Mouse (Mus musculus) MEL (cell line): ENCODE data around the gene Misp. TPM values are rescaled to one million over a fixed set of nuclear protein-coding genes. Genes with fewer than 3 reads are reported as not detected.

ENCODE experiments used
- DNase-seq: peaks from one replicate; pipeline ENCODE4 v3.0.0; 2011; ENCODE audit warnings: low read depth, low spot score
- H3K27ac ChIP-seq: 2 replicates; pipeline ENCODE4 v1.5.1; 2012; ENCODE audit warnings: low read depth, mild to moderate bottlenecking, control low read depth, low read length, moderate library complexity; ENCODE audit not compliant: control insufficient read depth
- H3K27me3 ChIP-seq, 2 experiments: fragments of 150-350 bp in 1 of 2; sonication (generic) in 1 of 2; 2 replicates each; pipeline ENCODE4 v1.6.1; 2012; ENCODE audit warnings: low read length in 2 of 2, mild to moderate bottlenecking in 2 of 2, improper control_type of control experiment in 1 of 2, moderate library complexity in 1 of 2; ENCODE audit not compliant: insufficient read depth in 2 of 2, control insufficient read depth in 1 of 2
- H3K36me3 ChIP-seq, 2 experiments: 2 replicates each; pipeline ENCODE4 v1.6.1; 2012 to 2014; ENCODE audit warnings: low read length in 2 of 2, improper control_type of control experiment in 1 of 2, inconsistent platforms in 1 of 2, mild to moderate bottlenecking in 1 of 2; ENCODE audit not compliant: insufficient read depth in 2 of 2, control insufficient read depth in 1 of 2
- H3K4me1 ChIP-seq, 2 experiments: fragments of 150-350 bp in 1 of 2; sonication (generic) in 1 of 2; 2 replicates each; pipeline ENCODE4 v1.6.1; 2012; ENCODE audit warnings: low read length in 2 of 2, improper control_type of control experiment in 1 of 2, mild to moderate bottlenecking in 1 of 2; ENCODE audit not compliant: insufficient read depth in 2 of 2, control insufficient read depth in 1 of 2
- H3K4me3 ChIP-seq, 2 experiments: fragments of 150-350 bp in 1 of 2; sonication (generic) in 1 of 2; 2 replicates each; pipeline ENCODE4 v1.5.1; 2012; ENCODE audit warnings: low read depth in 2 of 2, low read length in 2 of 2, mild to moderate bottlenecking in 2 of 2, moderate library complexity in 2 of 2, control low read depth in 1 of 2, improper control_type of control experiment in 1 of 2; ENCODE audit not compliant: control insufficient read depth in 1 of 2, insufficient read depth in 1 of 2
- H3K79me2 ChIP-seq: 2 replicates; pipeline ENCODE4 v1.6.1; 2012; ENCODE audit warnings: mild to moderate bottlenecking, low read length, moderate library complexity; ENCODE audit not compliant: control insufficient read depth, poor library complexity, insufficient read depth
- H3K9ac ChIP-seq: 2 replicates; pipeline ENCODE4 v1.6.1; 2012; ENCODE audit warnings: low read depth, mild to moderate bottlenecking, control low read depth, low read length, moderate library complexity; ENCODE audit not compliant: control insufficient read depth, poor library complexity, severe bottlenecking
- H3K9me3 ChIP-seq: fragments of 150-350 bp; sonication (generic); replicated peaks from 2 replicates; pipeline ENCODE4 v1.6.1; 2012; ENCODE audit warnings: mild to moderate bottlenecking, low read length, improper control_type of control experiment, moderate library complexity; ENCODE audit not compliant: insufficient read depth
- BHLHE40 ChIP-seq: IDR thresholded peaks from 2 replicates; pipeline ENCODE4 v1.6.1; 2012; ENCODE audit warnings: low read depth, mild to moderate bottlenecking, inconsistent platforms, low read length, improper control_type of control experiment, borderline replicate concordance
- CHD1 ChIP-seq: IDR thresholded peaks from 2 replicates; pipeline ENCODE4 v1.6.1; 2012; ENCODE audit warnings: low read depth, mild to moderate bottlenecking, inconsistent platforms, low read length, improper control_type of control experiment
- CHD2 ChIP-seq: IDR thresholded peaks from 2 replicates; pipeline ENCODE4 v1.6.1; 2011; ENCODE audit warnings: low read length, improper control_type of control experiment
- CTCF ChIP-seq, 3 experiments: IDR thresholded peaks in 2 of 3; conservative IDR thresholded peaks in 1 of 3; 2 replicates each; pipeline ENCODE4 v1.5.1; 2011 to 2012; ENCODE audit warnings: low read length in 3 of 3, low read depth in 2 of 3, mild to moderate bottlenecking in 2 of 3, improper control_type of control experiment in 1 of 3, inconsistent platforms in 1 of 3, mixed read lengths in 1 of 3, moderate library complexity in 1 of 3; ENCODE audit not compliant: control insufficient read depth in 1 of 3, insufficient read depth in 1 of 3, poor library complexity in 1 of 3, severe bottlenecking in 1 of 3
- E2F4 ChIP-seq: IDR thresholded peaks from 2 replicates; pipeline ENCODE4 v1.6.1; 2011; ENCODE audit warnings: low read depth, low read length, improper control_type of control experiment, borderline replicate concordance
- ELF1 ChIP-seq: IDR thresholded peaks from 2 replicates; pipeline ENCODE4 v1.6.1; 2014; ENCODE audit warnings: low read depth, mild to moderate bottlenecking, inconsistent platforms, low read length, improper control_type of control experiment, moderate library complexity
- EP300 ChIP-seq, 2 experiments: IDR thresholded peaks; 2 replicates each; pipeline ENCODE4 v1.6.1; 2011; ENCODE audit warnings: improper control_type of control experiment in 2 of 2, low read length in 2 of 2, low read depth in 1 of 2, mild to moderate bottlenecking in 1 of 2
- ETS1 ChIP-seq: IDR thresholded peaks from 2 replicates; pipeline ENCODE4 v1.6.1; 2012; ENCODE audit warnings: low read depth, mild to moderate bottlenecking, inconsistent platforms, low read length, improper control_type of control experiment, moderate library complexity
- GATA1 ChIP-seq: IDR thresholded peaks from 2 replicates; pipeline ENCODE4 v1.6.1; 2011; ENCODE audit warnings: low read depth, low read length, improper control_type of control experiment
- HCFC1 ChIP-seq: IDR thresholded peaks from 2 replicates; pipeline ENCODE4 v1.6.1; 2012; ENCODE audit warnings: low read depth, mild to moderate bottlenecking, inconsistent platforms, low read length, improper control_type of control experiment, moderate library complexity
- JUND ChIP-seq: IDR thresholded peaks from 2 replicates; pipeline ENCODE4 v1.6.1; 2011; ENCODE audit warnings: low read depth, mild to moderate bottlenecking, improper control_type of control experiment, low read length
- KAT2A ChIP-seq: conservative IDR thresholded peaks from 2 replicates; pipeline ENCODE4 v1.6.1; 2012; ENCODE audit warnings: low read depth, low read length, improper control_type of control experiment, inconsistent platforms
- MAX ChIP-seq: IDR thresholded peaks from 2 replicates; pipeline ENCODE4 v1.6.1; 2011; ENCODE audit warnings: low read length, improper control_type of control experiment
- MEF2A ChIP-seq: IDR thresholded peaks from 2 replicates; pipeline ENCODE4 v1.6.1; 2014; ENCODE audit warnings: low read depth, mild to moderate bottlenecking, inconsistent platforms, low read length, improper control_type of control experiment; ENCODE audit not compliant: poor library complexity, insufficient replicate concordance, severe bottlenecking; ENCODE audit errors: extremely low read depth
- MXI1 ChIP-seq: IDR thresholded peaks from 2 replicates; pipeline ENCODE4 v1.6.1; 2011; ENCODE audit warnings: mild to moderate bottlenecking, low read depth, low read length, improper control_type of control experiment
- MYB ChIP-seq: IDR thresholded peaks from 2 replicates; pipeline ENCODE4 v1.6.1; 2011; ENCODE audit warnings: mild to moderate bottlenecking, low read depth, low read length, improper control_type of control experiment
- MYC ChIP-seq: IDR thresholded peaks from 2 replicates; pipeline ENCODE4 v1.6.1; 2011; ENCODE audit warnings: low read depth, mild to moderate bottlenecking, low read length, improper control_type of control experiment, moderate library complexity
- NELFE ChIP-seq: IDR thresholded peaks from 2 replicates; pipeline ENCODE4 v1.6.1; 2011; ENCODE audit warnings: low read depth, low read length, improper control_type of control experiment
- NRF1 ChIP-seq: IDR thresholded peaks from 2 replicates; pipeline ENCODE4 v1.6.1; 2014; ENCODE audit warnings: low read depth, mild to moderate bottlenecking, inconsistent platforms, low read length, improper control_type of control experiment, moderate library complexity; ENCODE audit not compliant: poor library complexity, insufficient read depth, severe bottlenecking
- POLR2A ChIP-seq, 2 experiments: IDR thresholded peaks; 2 replicates each; pipeline ENCODE4 v1.6.1; 2011 to 2012; ENCODE audit warnings: low read length in 2 of 2, mild to moderate bottlenecking in 2 of 2, control low read depth in 1 of 2, improper control_type of control experiment in 1 of 2, low read depth in 1 of 2, moderate library complexity in 1 of 2; ENCODE audit not compliant: control insufficient read depth in 1 of 2, insufficient read depth in 1 of 2, poor library complexity in 1 of 2
- POLR2AphosphoS2 ChIP-seq: IDR thresholded peaks from 2 replicates; pipeline ENCODE4 v1.6.1; 2011; ENCODE audit warnings: low read length, improper control_type of control experiment
- POLR2AphosphoS5 ChIP-seq: IDR thresholded peaks from 2 replicates; pipeline ENCODE4 v1.6.1; 2012; ENCODE audit warnings: low read depth, borderline replicate concordance, mild to moderate bottlenecking, inconsistent platforms, low read length, moderate library complexity, mixed read lengths
- RAD21 ChIP-seq: IDR thresholded peaks from 2 replicates; pipeline ENCODE4 v1.6.1; 2011; ENCODE audit warnings: mild to moderate bottlenecking, low read depth, low read length, improper control_type of control experiment
- RCOR1 ChIP-seq: IDR thresholded peaks from 2 replicates; pipeline ENCODE4 v1.6.1; 2012; ENCODE audit warnings: low read depth, mild to moderate bottlenecking, inconsistent platforms, low read length, improper control_type of control experiment
- SIN3A ChIP-seq: IDR thresholded peaks from 2 replicates; pipeline ENCODE4 v1.6.1; 2012; ENCODE audit warnings: low read length, improper control_type of control experiment, inconsistent platforms
- SMC3 ChIP-seq: IDR thresholded peaks from 2 replicates; pipeline ENCODE4 v1.6.1; 2011; ENCODE audit warnings: low read depth, low read length, improper control_type of control experiment
- TAL1 ChIP-seq: IDR thresholded peaks from 2 replicates; pipeline ENCODE4 v1.6.1; 2012; ENCODE audit warnings: mild to moderate bottlenecking, inconsistent platforms, low read length, moderate library complexity, mixed read lengths
- TBP ChIP-seq: IDR thresholded peaks from 2 replicates; pipeline ENCODE4 v1.8.0; 2011; ENCODE audit warnings: low read depth, low read length, improper control_type of control experiment
- TCF12 ChIP-seq: IDR thresholded peaks from 2 replicates; pipeline ENCODE4 v1.6.1; 2014; ENCODE audit warnings: low read depth, mild to moderate bottlenecking, inconsistent platforms, low read length, improper control_type of control experiment, moderate library complexity
- UBTF ChIP-seq: IDR thresholded peaks from 2 replicates; pipeline ENCODE4 v1.6.1; 2012; ENCODE audit warnings: low read depth, mild to moderate bottlenecking, inconsistent platforms, low read length, improper control_type of control experiment, moderate library complexity, borderline replicate concordance; ENCODE audit not compliant: insufficient read depth
- USF1 ChIP-seq: IDR thresholded peaks from 2 replicates; pipeline ENCODE4 v1.6.1; 2014; ENCODE audit warnings: low read depth, mild to moderate bottlenecking, inconsistent platforms, low read length, improper control_type of control experiment, moderate library complexity
- USF2 ChIP-seq, 2 experiments: IDR thresholded peaks; 2 replicates each; pipeline ENCODE4 v1.6.1; 2011 to 2012; ENCODE audit warnings: improper control_type of control experiment in 2 of 2, low read length in 2 of 2, borderline replicate concordance in 1 of 2, inconsistent platforms in 1 of 2, low read depth in 1 of 2, mild to moderate bottlenecking in 1 of 2; ENCODE audit not compliant: insufficient read depth in 1 of 2
- ZC3H11A ChIP-seq: IDR thresholded peaks from 2 replicates; pipeline ENCODE4 v1.6.1; 2012; ENCODE audit warnings: low read depth, mild to moderate bottlenecking, inconsistent platforms, low read length, improper control_type of control experiment
- ZKSCAN1 ChIP-seq: IDR thresholded peaks from 2 replicates; pipeline ENCODE4 v1.6.1; 2012; ENCODE audit warnings: low read depth, mild to moderate bottlenecking, inconsistent platforms, low read length, improper control_type of control experiment, moderate library complexity
- ZMIZ1 ChIP-seq: IDR thresholded peaks from 2 replicates; pipeline ENCODE4 v1.6.1; 2012; ENCODE audit warnings: low read depth, mild to moderate bottlenecking, inconsistent platforms, low read length, improper control_type of control experiment, moderate library complexity
- ZNF384 ChIP-seq: IDR thresholded peaks from 2 replicates; pipeline ENCODE4 v1.6.1; 2012; ENCODE audit warnings: low read depth, mild to moderate bottlenecking, inconsistent platforms, low read length, improper control_type of control experiment
- polyA plus RNA-seq, 2 experiments: library from polyadenylated mRNA; stranded (reverse) in 1 of 2; unstranded in 1 of 2; fragments of >175 nt in 1 of 2; fragments of >200 nt in 1 of 2; gene quantifications; 2 replicates each; pipeline versions ENCODE4 v1.2.1 to v1.2.4; 2012; ENCODE audit warnings: low replicate concordance in 2 of 2, low read depth in 1 of 2; ENCODE audit not compliant: insufficient read length in 2 of 2, insufficient read depth in 1 of 2, missing spikeins in 1 of 2
- total RNA-seq: library from RNA; depleted of rRNA; stranded (reverse); fragments of 300-350 nt; gene quantifications from 2 replicates; pipeline ENCODE4 v1.2.3, GENCODE M21; 2012

Misp gene
- total and polyA plus RNA-seq, 3 experiments, result not detected

DNA sequence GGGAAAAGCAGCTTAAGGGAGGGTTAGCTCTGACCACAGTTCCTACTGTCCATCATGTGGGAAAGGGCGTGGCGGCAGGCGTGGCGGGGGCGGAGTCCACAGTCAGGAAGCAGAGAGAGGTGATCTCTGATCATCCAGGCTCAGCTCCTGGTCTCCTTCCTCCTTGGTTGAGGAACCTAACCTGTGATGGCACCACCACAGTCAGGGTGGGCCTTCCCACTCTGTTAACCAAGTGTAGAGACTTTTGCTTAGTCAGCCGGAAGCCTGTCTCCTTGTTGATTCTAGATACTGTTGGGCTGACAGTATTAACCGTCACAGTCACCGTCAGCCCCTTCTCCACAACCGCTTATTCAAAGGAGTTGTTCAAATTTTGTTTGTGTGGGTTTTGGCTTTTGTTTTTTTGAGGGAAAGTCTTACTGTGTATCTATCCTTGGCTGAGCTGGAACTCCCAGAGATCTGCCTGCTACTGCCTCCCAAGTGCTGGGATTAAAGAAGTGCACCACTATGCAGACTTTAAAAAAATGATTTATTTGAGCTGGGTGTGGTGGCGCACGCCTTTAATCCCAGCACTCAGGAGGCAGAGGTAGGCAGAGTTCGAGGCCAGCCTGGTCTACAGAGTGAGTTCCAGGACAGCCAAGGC, 22.4 kb upstream of the Misp start:
- Histone ChIP-seq H3K36me3 (peaks cover 0 to 26% of the 10 kb centered on the region in 2 experiments; a peak in 2 of 4 replicates), H3K9me3 (no peaks in the 10 kb centered on the region), H3K27ac (peak overlapping the region; percentile 89), H3K9ac (peak overlapping the region; percentile 40), H3K27me3 (no peaks in the 10 kb centered on the region), H3K79me2 (no peaks in the 10 kb centered on the region), H3K4me3 (peak overlapping the region; percentile 22 to 39), H3K4me1 (peaks cover 16 to 37% of the 10 kb centered on the region in 2 experiments)
- DNase-seq, result peak; percentile 96
- TF ChIP-seq ZMIZ1 (0 out of 2 replicates have a peak, but pooled peaks have one; percentile 36), KAT2A (no peak), MYC (0 out of 2 replicates have a peak, but pooled peaks have one; percentile 63), BHLHE40 (no peak), SIN3A (peak; percentile 75; the same call in 1 of the 2 replicates), E2F4 (no peak), MAX (no peak), CTCF (IDR thresholded peaks at IDR 0.05 in 2 of 3, conservative IDR thresholded peaks at IDR 0.05 in 1 of 3; ENCODE audit: control insufficient read depth in 1 of 3, insufficient read depth in 1 of 3, low read depth in 2 of 3, low read length in 3 of 3, poor library complexity in 1 of 3, severe bottlenecking in 1 of 3) (no peak), POLR2AphosphoS2 (no peak), CHD2 (no peak), CHD1 (0 out of 2 replicates have a peak, but pooled peaks have one; percentile 74), MEF2A (no peak), TAL1 (peak; percentile 71), TBP (peak; percentile 36), ZC3H11A (no peak), ELF1 (peak; percentile 56), MXI1 (peak; percentile 34; the same call in 1 of the 2 replicates), EP300 (IDR thresholded peaks at IDR 0.05; ENCODE audit: low read depth in 1 of 2, low read length in 2 of 2) (peak; percentile 68 to 89), ETS1 (peak; percentile 79), POLR2A (IDR thresholded peaks at IDR 0.05; ENCODE audit: control insufficient read depth in 1 of 2, insufficient read depth in 1 of 2, low read depth in 1 of 2, low read length in 2 of 2, poor library complexity in 1 of 2) (peak in 1 of 2 experiments; percentile 56; a peak in 1 of 4 replicates), JUND (no peak), RCOR1 (no peak; the same call in 1 of the 2 replicates), NRF1 (no peak), RAD21 (no peak), POLR2AphosphoS5 (no peak), USF1 (no peak), HCFC1 (no peak; the same call in 1 of the 2 replicates), GATA1 (peak; percentile 64), MYB (peak; percentile 88), USF2 (IDR thresholded peaks at IDR 0.05; ENCODE audit: borderline replicate concordance in 1 of 2, insufficient read depth in 1 of 2, low read depth in 1 of 2, low read length in 2 of 2) (no peak), TCF12 (peak; percentile 59; the same call in 1 of the 2 replicates), NELFE (peak; percentile 33; the same call in 1 of the 2 replicates), UBTF (no peak), ZNF384 (peak; percentile 56; the same call in 1 of the 2 replicates), SMC3 (no peak), ZKSCAN1 (no peak)
